Mouse (Mus musculus) thymus, adult 2 months (tissue): Measurements from ENCODE around the gene Setd2.

Source experiments
- CTCF ChIP-seq: fragments of 200-500 bp; IDR thresholded peaks from 2 replicates; pipeline ENCODE4 v1.5.1; 2012; ENCODE audit warnings: mild to moderate bottlenecking, control low read depth, low read length, moderate library complexity, borderline replicate concordance; ENCODE audit not compliant: control insufficient read depth, poor library complexity, insufficient read depth; ENCODE audit errors: extremely low read depth
- POLR2A ChIP-seq: fragments of 200-500 bp; IDR thresholded peaks from 2 replicates; pipeline ENCODE4 v1.6.1; 2012; ENCODE audit warnings: mild to moderate bottlenecking, low read length, control low read depth, moderate library complexity; ENCODE audit not compliant: control insufficient read depth, poor library complexity, insufficient read depth; ENCODE audit errors: extremely low read depth

- TF ChIP-seq CTCF = no peak
- no peak for TF ChIP-seq POLR2A
These were observed 123.2 kb downstream of the Setd2 start for GRCm38 (mm10) chr9:110655651-110656007.
